Mouse (Mus musculus) adipocyte (in vitro differentiated cells): ENCODE measurements around the gene 1700001L19Rik.

ENCODE experiments used
- DNase-seq: peaks from one replicate; pipeline ENCODE4 v3.0.0-alpha.2; 2016; ENCODE audit warnings: low spot score

1700001L19Rik gene

GRCm38 (mm10) chr13:68607652-68608405, 10.6 kb downstream of the 1700001L19Rik start:
- no peak for DNase-seq

GRCm38 (mm10) chr13:68622792-68623191, 25.6 kb downstream of the 1700001L19Rik start:
- DNase-seq = no peak

GRCm38 (mm10) chr13:68627041-68627440, 29.8 kb downstream of the 1700001L19Rik start:
- no peak for DNase-seq

- DNase-seq = no peak
These were observed 45.6 kb downstream of the 1700001L19Rik start for GRCm38 (mm10) chr13:68642786-68643185.
